Mouse (Mus musculus) liver, adult 2 months (tissue): Measurements from ENCODE around the gene Rad21l. TPM values are rescaled to one million over a fixed set of nuclear protein-coding genes. Genes with fewer than 3 reads are reported as not detected.

ENCODE experiments used
- DNase-seq: peaks from one replicate; pipeline ENCODE4 v3.0.0-alpha.2; 2011; ENCODE audit warnings: low read depth, low spot score; ENCODE audit errors: extremely low read depth
- H3K27ac ChIP-seq: fragments of 200-500 bp; replicated peaks from 2 replicates; pipeline ENCODE4 v1.5.1; 2012; ENCODE audit warnings: low read depth, mild to moderate bottlenecking, control low read depth, inconsistent platforms, low read length; ENCODE audit not compliant: insufficient read depth
- H3K27me3 ChIP-seq: fragments of 200-500 bp; 2 replicates; pipeline ENCODE4 v1.6.1; 2012; ENCODE audit warnings: mild to moderate bottlenecking, moderate library complexity, low read length, inconsistent platforms; ENCODE audit not compliant: control insufficient read depth, insufficient read depth
- H3K36me3 ChIP-seq: fragments of 200-500 bp; 2 replicates; pipeline ENCODE4 v1.6.1; 2012; ENCODE audit warnings: low read length, inconsistent platforms; ENCODE audit not compliant: control insufficient read depth, insufficient read depth
- H3K4me1 ChIP-seq: fragments of 200-500 bp; 2 replicates; pipeline ENCODE4 v1.6.1; 2011; ENCODE audit warnings: low read length; ENCODE audit not compliant: control insufficient read depth, insufficient read depth
- H3K4me3 ChIP-seq: fragments of 200-500 bp; 2 replicates; pipeline ENCODE4 v1.5.1; 2011; ENCODE audit warnings: low read depth, mild to moderate bottlenecking, control low read depth, low read length, moderate library complexity; ENCODE audit not compliant: insufficient read depth
- H3K79me2 ChIP-seq: fragments of 200-500 bp; 2 replicates; pipeline ENCODE4 v1.6.1; 2012; ENCODE audit warnings: inconsistent platforms, mild to moderate bottlenecking, low read length, moderate library complexity; ENCODE audit not compliant: control insufficient read depth, insufficient read depth
- H3K9ac ChIP-seq: fragments of 200-500 bp; 2 replicates; pipeline ENCODE4 v1.6.1; 2012; ENCODE audit warnings: low read depth, mild to moderate bottlenecking, control low read depth, inconsistent platforms, low read length
- CTCF ChIP-seq: fragments of 200-500 bp; IDR thresholded peaks from 2 replicates; pipeline ENCODE4 v1.5.1; 2011; ENCODE audit warnings: low read depth, low read length, control low read depth
- POLR2A ChIP-seq: fragments of 200-500 bp; IDR thresholded peaks from 2 replicates; pipeline ENCODE4 v1.6.1; 2011; ENCODE audit warnings: low read length, control low read depth; ENCODE audit not compliant: insufficient read depth; ENCODE audit errors: extremely low read depth
- WGBS: fragments of 180-500 bp; shearing (Covaris S2); methylation state at CpG from one replicate; pipeline ENCODE4 v1.1.7; 2018; 5-methylcytosine and 5-hydroxymethylcytosine counted together
- polyA plus RNA-seq: library from polyadenylated mRNA; depleted of rRNA; stranded (reverse); fragments of >200 nt; gene quantifications from 2 replicates; pipeline ENCODE4 v1.2.3, GENCODE M21; 2012
- total RNA-seq: library from RNA; depleted of rRNA; stranded (reverse); fragments of >200 nt; gene quantifications from 2 replicates; pipeline ENCODE4 v1.2.3, GENCODE M21; 2014

Gene Rad21l
- total and polyA plus RNA-seq, 2 experiments: not detected

DNA sequence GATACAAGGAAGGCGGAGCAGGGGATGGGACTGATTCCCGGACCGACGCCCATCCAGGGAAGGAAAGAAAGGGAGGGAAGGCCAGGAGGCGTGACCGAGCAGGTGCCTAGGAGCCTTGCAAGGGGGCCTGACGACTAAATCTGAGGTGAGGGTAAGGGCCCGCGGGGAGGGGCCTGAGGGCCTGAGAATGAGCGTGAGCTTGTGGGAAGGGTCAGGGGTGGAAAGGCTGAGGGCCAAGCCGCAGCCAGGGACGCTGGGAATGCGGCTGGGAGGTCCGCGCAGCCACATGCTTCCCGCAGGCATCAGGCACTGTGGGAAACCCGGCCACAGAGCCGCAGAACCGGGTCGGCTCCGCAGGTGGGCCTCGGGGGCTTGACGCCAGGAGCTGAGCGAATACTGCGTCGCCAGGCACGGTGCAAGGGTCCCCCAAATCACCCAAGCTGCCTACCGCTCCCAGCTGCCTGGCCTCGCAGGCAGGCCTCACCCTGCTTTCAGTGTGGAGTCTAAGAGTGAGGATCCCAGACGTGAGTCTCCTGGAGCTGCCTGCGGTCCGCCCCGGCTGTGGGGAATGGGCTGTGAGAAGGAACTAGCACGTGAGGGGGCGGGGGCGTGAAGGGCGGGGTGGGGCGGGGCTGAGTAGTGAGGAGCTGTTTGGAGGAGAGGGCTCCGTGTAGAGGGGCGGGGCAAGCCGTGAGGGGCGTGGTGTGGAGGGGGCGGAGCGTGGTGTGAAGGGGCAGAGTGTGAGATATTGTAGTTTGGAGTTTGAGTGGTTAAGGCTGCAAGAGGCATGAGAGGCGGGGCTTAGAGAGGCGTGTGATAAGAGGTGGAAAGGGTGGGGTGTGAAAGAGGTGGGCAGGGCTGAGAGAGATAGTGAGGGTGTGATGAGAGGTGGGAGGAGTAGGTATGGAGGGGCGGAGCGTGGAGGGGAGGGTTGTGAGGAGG lies 2.0 kb upstream of the Rad21l start:
- WGBS: 41% methylated on average over 48 of the region's 48 CpGs
- H3K4me3 ChIP-seq: no peak overlapping the region

DNA sequence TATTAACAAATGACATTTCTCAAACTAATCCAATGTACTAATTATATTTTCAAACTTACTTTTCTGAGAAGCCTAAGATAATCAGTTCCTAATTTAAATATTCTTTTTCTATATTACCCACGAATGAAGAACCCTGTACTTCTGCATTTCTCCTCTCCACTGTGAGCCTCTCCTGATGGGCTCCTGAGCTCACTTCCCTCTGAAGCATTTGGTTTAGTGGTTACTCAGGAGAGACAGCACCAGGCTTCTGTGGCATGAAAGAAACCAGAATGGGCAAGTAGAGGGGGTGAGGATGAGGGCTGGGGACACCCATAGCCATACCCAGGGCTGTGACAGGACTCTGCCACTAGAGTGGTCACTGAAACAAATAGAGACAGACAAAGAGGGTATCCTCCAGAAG lies 16.3 kb downstream of the Rad21l start:
- H3K36me3 ChIP-seq: no peaks in the 10 kb centered on the region
- H3K27ac ChIP-seq: no peak overlapping the region
- WGBS: 77% methylated on average over 1 of the region's 1 CpGs
- H3K9ac ChIP-seq: no peak overlapping the region
- TF ChIP-seq POLR2A: no peak
- TF ChIP-seq CTCF: no peak
- H3K4me1 ChIP-seq: no peaks in the 10 kb centered on the region
- no peaks in the 10 kb centered on the region for H3K79me2 ChIP-seq
- no peak overlapping the region for H3K4me3 ChIP-seq
- no peaks in the 10 kb centered on the region for H3K27me3 ChIP-seq
- no peak for DNase-seq

More for the DNA sequence above, 2.0 kb upstream of the Rad21l start:
- no peaks in the 10 kb centered on the region for H3K4me1 ChIP-seq
- no peak overlapping the region for H3K9ac ChIP-seq
- H3K36me3 ChIP-seq: no peaks in the 10 kb centered on the region
- TF ChIP-seq CTCF: no peak
- TF ChIP-seq POLR2A: no peak
- H3K79me2 ChIP-seq: no peaks in the 10 kb centered on the region
- H3K27ac ChIP-seq: no peak overlapping the region
- no peaks in the 10 kb centered on the region for H3K27me3 ChIP-seq
- DNase-seq: no peak

DNA sequence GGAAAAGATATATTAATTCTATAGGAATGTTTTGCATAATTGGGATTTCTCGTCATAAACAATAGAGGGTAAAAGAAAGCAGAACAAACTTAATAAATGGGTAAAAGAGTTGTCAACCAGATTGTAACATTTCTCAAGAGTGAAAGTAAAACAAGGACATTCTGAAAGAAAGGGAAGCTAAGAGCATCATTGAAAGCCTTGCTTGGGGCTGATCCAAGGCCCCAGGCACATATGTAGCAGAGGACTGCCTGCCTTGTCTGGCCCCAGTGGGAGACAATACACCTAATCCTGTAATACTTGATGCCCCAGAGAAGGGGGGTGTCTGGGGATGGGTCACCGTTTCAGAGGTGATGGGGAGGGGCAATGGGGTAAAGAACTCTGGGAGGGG lies 32.3 kb downstream of the Rad21l start:
- Histone ChIP-seq H3K4me1 (no peaks in the 10 kb centered on the region; the same call in 1 of the 2 replicates), H3K9ac (no peak overlapping the region), H3K27ac (no peak overlapping the region), H3K36me3 (no peaks in the 10 kb centered on the region), H3K4me3 (no peak overlapping the region), H3K27me3 (peaks cover 8% of the 10 kb centered on the region), H3K79me2 (no peaks in the 10 kb centered on the region)
- WGBS: 86% methylated on average over 2 of the region's 2 CpGs
- no peak for DNase-seq
- TF ChIP-seq POLR2A (no peak), CTCF (no peak)

DNA sequence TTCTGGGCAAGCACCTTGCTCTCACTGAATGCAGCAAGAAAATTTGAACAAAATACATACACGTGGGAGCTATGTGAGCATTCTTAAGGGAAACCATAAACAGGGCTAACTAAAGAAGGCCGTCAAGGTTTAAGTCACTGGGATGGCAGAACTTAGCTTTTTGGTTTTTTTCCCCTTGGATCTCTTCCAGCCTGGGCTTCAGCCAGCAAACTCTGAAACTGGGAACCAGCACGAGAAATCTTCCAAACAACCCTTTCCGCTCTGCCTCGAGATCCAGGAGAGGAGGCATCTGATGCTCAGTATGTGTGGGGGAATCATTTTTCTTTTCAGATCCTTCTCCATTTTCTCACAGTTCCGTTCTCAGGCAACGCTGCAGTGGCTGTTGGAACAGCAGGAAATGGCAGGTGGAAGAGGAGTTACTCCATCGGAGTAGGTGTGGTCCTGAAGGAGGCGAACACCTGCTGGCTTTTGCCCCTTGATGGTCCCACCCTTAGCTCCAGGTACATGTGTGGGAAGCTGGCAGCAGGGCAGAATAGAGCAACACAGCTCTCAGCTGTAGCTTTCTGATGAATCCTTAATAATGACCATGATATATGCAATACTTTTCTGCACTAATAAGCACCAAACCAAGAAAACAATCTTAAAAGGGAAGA lies 32.8 kb downstream of the Rad21l start:
- no peak overlapping the region for H3K27ac ChIP-seq
- no peaks in the 10 kb centered on the region; the same call in 1 of the 2 replicates for H3K4me1 ChIP-seq
- no peaks in the 10 kb centered on the region for H3K36me3 ChIP-seq
- TF ChIP-seq CTCF (no peak), POLR2A (no peak)
- no peak for DNase-seq
- no peak overlapping the region for H3K9ac ChIP-seq
- H3K27me3 ChIP-seq: peaks cover 8% of the 10 kb centered on the region
- H3K79me2 ChIP-seq: no peaks in the 10 kb centered on the region
- H3K4me3 ChIP-seq: no peak overlapping the region
- WGBS: 62% methylated on average over 9 of the region's 9 CpGs

GRCm38 (mm10) chr2:151634903-151635302 lies 33.4 kb downstream of the Rad21l start:
- Histone ChIP-seq H3K27ac (no peak overlapping the region), H3K4me3 (no peak overlapping the region), H3K36me3 (no peaks in the 10 kb centered on the region), H3K4me1 (no peaks in the 10 kb centered on the region; the same call in 1 of the 2 replicates), H3K9ac (no peak overlapping the region), H3K27me3 (peaks cover 8% of the 10 kb centered on the region), H3K79me2 (no peaks in the 10 kb centered on the region)
- TF ChIP-seq POLR2A: no peak
- TF ChIP-seq CTCF: no peak
- WGBS: 35% methylated on average over 2 of the region's 2 CpGs
- DNase-seq: no peak

GRCm38 (mm10) chr2:151632982-151633381 lies 35.4 kb downstream of the Rad21l start:
- WGBS: 79% methylated on average over 5 of the region's 5 CpGs
- no peak overlapping the region for H3K4me3 ChIP-seq
- no peaks in the 10 kb centered on the region for H3K79me2 ChIP-seq
- H3K27me3 ChIP-seq: peaks cover 8% of the 10 kb centered on the region
- no peaks in the 10 kb centered on the region for H3K36me3 ChIP-seq
- no peak overlapping the region for H3K9ac ChIP-seq
- H3K27ac ChIP-seq: no peak overlapping the region
- no peaks in the 10 kb centered on the region; the same call in 1 of the 2 replicates for H3K4me1 ChIP-seq
- DNase-seq: no peak
- TF ChIP-seq CTCF (no peak), POLR2A (no peak)
